Mouse (Mus musculus) MEL-GATA-1-ER (cell line): ENCODE data around the gene Tmod2.
"Not testable (repeated sequence)": the region's sequence is repeated elsewhere in the genome, so short reads cannot be mapped to it uniquely, and the experiment has no call there.

Experiments used
- DNase-seq: peaks from one replicate; pipeline ENCODE4 v3.0.0-alpha.2; 2012; ENCODE audit warnings: low read depth; ENCODE audit errors: extremely low read depth

The Tmod2 gene

GRCm38 (mm10) chr9:75553719-75554118, 57.4 kb downstream of the Tmod2 start:
- DNase-seq = no peak

- no peak for DNase-seq
Observed at GRCm38 (mm10) chr9:75551342-75551741, 59.8 kb downstream of the Tmod2 start.

DNA sequence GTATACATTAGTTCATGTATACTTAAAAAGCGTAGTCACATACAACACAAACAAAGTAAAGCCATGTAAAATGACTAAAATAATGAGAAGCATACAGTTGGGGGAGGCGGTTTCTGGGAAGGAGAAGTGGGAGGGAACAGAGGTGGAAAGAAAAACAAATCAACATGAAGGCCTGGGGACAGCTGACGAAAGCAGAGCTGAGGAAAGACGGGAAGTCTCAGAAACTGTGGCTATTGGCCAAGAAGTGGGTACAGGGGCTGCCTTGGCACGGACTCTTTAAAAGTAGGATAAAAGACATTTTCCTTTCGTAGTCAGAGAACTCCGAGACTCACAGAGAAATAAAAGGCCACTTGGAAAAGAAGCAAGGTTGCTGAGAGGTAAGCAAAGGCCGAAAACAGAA, 62.1 kb downstream of the Tmod2 start:
- no peak for DNase-seq

DNA sequence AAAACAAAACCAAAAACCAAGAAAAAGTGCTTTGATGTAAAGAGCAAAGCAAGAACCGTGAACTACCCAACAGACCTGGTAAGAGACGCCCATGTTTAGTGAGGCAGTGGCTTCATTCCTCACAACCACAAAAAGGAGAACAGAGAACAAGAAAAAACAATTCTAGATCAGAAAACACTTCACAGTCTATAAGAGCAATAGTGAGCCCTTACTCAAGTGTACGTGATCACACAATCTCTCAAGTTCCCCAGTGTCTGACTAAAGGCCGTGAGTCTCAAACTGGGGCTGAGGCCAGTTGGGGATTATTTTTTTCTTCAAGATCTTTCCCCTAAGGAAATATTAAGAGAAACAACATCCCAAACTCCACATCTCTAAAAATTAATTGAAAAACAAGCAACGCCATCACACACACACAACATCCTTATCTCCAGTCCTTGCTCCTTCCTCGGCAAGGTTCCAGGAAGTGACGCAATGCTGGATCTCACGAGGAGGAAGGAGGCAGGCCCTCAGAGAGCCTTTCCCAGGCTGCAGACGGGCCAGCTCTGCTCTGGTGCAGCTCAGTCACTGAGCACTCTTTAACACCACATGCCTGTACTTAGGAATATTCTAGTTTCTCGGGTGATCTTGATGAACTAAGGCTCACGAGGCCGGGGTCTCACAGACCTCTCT, 64.1 kb downstream of the Tmod2 start:
- peak; percentile 82 for DNase-seq

DNA sequence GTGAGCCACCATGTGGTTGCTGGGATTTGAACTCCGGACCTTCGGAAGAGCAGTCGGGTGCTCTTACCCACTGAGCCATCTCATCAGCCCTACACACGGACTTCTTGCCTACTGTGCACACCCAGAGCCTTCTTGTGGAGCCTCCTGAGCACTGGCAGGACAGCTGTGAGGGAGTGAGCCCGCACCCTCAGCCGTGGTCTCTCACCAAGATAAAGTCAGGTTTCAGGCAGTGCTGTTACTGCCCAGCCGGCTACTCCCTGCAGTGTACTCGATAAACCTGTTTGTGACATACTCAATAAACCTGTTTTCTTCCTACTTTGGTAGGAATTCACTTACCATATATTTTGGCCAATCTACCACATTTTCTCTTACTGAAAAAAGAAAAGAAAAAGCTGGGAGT, 65.6 kb downstream of the Tmod2 start:
- no peak for DNase-seq

DNA sequence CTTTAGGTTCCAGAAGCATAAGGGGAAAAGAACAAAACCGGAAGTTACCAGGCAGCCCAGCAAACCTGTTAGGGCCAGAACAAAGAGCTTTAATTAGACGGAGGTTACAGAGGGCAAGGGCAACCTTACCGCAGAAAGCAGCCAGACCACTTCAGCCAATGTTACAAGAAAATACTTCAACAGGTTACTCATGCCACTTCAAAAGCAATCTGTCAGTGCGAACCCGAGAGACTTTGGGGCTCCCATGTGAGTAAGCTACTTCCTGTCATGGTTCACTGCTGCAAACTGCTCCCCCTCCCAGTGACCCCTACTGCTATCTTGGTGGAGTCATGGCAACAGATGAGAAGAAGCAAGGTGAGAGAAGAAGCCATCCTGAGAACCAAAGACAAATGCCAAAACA, 69.6 kb downstream of the Tmod2 start:
- no peak for DNase-seq

GRCm38 (mm10) chr9:75536422-75536821, 74.7 kb downstream of the Tmod2 start:
- no peak for DNase-seq

GRCm38 (mm10) chr9:75534431-75534962, 76.6 kb downstream of the Tmod2 start:
- DNase-seq = no peak

DNA sequence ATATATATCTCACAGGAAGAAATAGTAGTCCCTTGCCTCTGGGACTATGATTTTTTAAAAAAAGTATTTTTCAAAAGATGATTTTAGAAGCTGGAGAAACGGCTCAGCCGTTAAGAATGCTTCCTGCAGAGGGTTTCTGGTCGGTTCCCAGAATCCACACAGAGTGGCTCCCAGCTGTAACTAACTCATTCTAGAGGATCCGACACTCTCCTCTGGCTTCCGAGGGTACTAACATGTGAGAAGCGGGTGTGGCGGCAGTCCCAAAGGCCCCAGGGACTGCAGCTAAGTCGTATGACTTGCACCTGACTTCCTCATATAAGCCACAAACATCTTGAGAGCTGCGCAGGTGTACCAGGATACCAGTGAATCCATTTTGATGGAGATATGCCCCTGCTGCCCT, 78.1 kb downstream of the Tmod2 start:
- DNase-seq = not testable (repeated sequence)

DNA sequence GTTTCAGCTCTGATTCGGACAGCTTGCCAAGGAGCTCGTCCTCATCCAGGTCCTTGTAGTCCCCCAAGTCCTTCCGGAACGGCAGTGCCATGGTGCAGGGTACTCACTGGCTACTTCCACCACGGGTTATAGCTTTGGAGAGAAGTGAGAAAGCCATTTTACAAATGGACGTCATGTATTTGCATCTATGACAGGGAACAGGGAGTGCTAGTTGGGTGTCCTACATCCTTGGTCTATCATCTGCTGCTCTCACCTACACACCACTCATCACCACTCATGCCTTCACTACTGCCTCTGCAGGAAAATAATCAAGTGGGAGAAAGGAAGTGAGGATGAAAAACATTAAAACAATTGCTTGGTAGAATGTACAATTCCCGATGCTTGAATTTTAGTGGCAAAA, 78.7 kb downstream of the Tmod2 start:
- no peak for DNase-seq

GRCm38 (mm10) chr9:75529358-75529757, 81.8 kb downstream of the Tmod2 start:
- peak; percentile 54 for DNase-seq

- no peak for DNase-seq
Observed at GRCm38 (mm10) chr9:75528096-75528495, 83.0 kb downstream of the Tmod2 start.

DNA sequence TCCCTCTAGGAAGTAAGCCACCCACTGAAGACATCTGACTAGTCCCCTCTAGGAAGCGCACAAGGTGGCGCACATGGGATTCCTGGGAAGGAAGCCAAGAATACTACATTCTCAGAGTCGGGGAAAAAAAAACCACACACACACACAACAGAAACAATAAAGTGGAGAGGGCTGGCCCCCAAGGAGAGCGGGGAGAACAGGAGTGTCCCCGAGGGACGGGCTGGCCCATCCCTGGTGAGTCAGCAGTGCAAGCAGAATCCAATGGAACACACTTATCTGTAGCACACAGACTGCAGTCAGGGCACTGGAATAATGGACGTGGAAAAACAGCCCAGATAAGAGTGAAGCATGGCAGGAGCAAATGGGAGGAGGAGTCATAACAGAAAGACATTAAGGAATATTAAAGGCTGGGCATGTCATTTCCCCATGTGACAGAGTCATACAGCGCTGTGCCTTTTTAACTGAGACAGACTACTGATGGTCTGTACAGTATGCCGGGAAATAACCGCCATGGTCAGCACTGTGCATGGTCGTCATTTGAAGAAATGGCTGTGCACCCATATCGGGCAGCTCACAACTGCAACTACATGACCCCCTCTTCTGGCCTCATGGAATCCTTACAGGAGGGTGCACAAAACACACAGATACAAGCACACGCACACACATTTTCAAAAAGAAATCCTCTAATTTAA, 83.6 kb downstream of the Tmod2 start:
- DNase-seq = no peak

GRCm38 (mm10) chr9:75523646-75524045, 87.5 kb downstream of the Tmod2 start:
- DNase-seq = no peak

DNA sequence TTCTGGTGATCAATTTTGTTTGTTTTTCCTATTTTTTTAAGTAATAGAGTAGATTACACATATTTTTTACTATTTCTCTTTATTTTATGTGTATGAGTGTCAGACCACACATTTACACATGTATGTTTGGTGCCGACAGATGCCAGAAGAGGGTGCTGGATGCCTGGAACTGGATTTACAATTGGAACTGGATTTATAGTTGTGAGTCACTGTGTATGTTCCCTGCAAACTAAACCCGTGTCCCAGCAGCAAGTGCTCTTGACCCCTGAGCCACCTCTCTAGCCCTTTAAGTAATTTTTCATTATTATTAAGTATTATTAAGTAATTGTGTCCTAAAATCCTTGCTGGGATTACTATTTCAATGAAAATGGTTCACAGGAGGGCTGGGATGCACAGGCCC, 88.9 kb downstream of the Tmod2 start:
- DNase-seq = no peak

DNA sequence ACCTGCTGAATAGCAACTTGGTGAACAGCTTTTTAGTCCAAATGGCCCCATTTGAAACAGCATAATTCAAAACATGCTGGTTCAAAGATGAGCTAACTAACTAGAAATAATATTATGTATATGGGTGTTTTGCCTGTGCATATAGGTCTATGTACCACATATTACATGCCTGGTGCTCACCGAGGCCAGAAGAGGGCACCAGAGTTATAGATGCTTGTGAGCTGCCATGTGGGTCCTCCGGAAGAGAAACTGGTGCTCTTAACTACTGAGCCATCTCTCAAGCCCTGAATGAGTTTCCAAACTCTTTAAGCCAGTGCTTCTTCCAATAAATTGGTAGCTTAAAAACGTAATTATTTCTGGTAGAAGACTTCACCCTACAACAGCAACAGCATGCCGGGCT, 89.3 kb downstream of the Tmod2 start:
- DNase-seq = peak; percentile 44

- no peak for DNase-seq
Observed at GRCm38 (mm10) chr9:75520940-75521339, 90.2 kb downstream of the Tmod2 start.

GRCm38 (mm10) chr9:75517751-75518150, 93.4 kb downstream of the Tmod2 start:
- DNase-seq = no peak
